Mouse (Mus musculus) T-helper 2 cell (primary cell): ENCODE measurements at regions not wholly inside any gene's neighbourhood (a gene's known extent, or its start where the extent isn't known, plus 50 kb on each side); places are given as distances from the start of the nearest gene placed in this dataset.

Source experiments
- in situ Hi-C: fragments of 300-600 bp; cut with MboI, MseI; formaldehyde crosslinking; loops from one replicate; pipeline ENCODE4 v1.15.1; 2025; ENCODE audit warnings: high pct_unique_total_duplicates

- in situ Hi-C loops, result loop anchor here (10.0 kb wide), 1 partner anchor 105 kb away; no protein-coding TSS in a partner anchor
Measured at GRCm38 (mm10) chr14:99709764-99710163, 411.3 kb downstream of the Klf5 start.

- in situ Hi-C loops, result loop anchor here (10.0 kb wide), 1 partner anchor 106 kb away; no protein-coding TSS in a partner anchor
Measured at GRCm38 (mm10) chr14:99710656-99711177, 412.2 kb downstream of the Klf5 start.

GRCm38 (mm10) chr14:99712624-99713023 lies 414.1 kb downstream of the Klf5 start:
- in situ Hi-C loops, result loop anchor here (10.0 kb wide), 1 partner anchor 108 kb away; no protein-coding TSS in a partner anchor

GRCm38 (mm10) chr14:99713069-99713830 lies 414.8 kb downstream of the Klf5 start:
- in situ Hi-C loops, result loop anchor here (10.0 kb wide), 1 partner anchor 108 kb away; no protein-coding TSS in a partner anchor

- in situ Hi-C loops, result no loop called here
Measured at GRCm38 (mm10) chr14:99733474-99734199, 435.1 kb downstream of the Klf5 start.

- in situ Hi-C loops, result no loop called here
Measured at GRCm38 (mm10) chr14:99734200-99734567, 435.7 kb downstream of the Klf5 start.

GRCm38 (mm10) chr14:99743625-99744297 lies 445.3 kb downstream of the Klf5 start:
- in situ Hi-C loops, result no loop called here

GRCm38 (mm10) chr14:99745209-99745608 lies 446.7 kb downstream of the Klf5 start:
- in situ Hi-C loops, result no loop called here

- in situ Hi-C loops, result no loop called here
Measured at GRCm38 (mm10) chr14:99748166-99748565, 449.7 kb downstream of the Klf5 start.

- in situ Hi-C loops, result loop anchor here (10.0 kb wide), 1 partner anchor 765 kb away; no protein-coding TSS in a partner anchor
Measured at GRCm38 (mm10) chr14:99749308-99750305, 451.1 kb downstream of the Klf5 start.

GRCm38 (mm10) chr14:99758045-99758444 lies 459.6 kb downstream of the Klf5 start:
- in situ Hi-C loops, result loop anchor here (10.0 kb wide), 1 partner anchor 757 kb away; no protein-coding TSS in a partner anchor

- in situ Hi-C loops, result no loop called here
Measured at GRCm38 (mm10) chr14:99763336-99763735, 464.8 kb downstream of the Klf5 start.

- in situ Hi-C loops, result no loop called here
Measured at GRCm38 (mm10) chr14:99771009-99771408, 472.5 kb downstream of the Klf5 start.

- in situ Hi-C loops, result no loop called here
Measured at GRCm38 (mm10) chr14:99772774-99773423, 474.4 kb downstream of the Klf5 start.

GRCm38 (mm10) chr14:99778477-99778876 lies 480.0 kb downstream of the Klf5 start:
- in situ Hi-C loops, result no loop called here

- in situ Hi-C loops, result no loop called here
Measured at GRCm38 (mm10) chr14:99778957-99779356, 480.5 kb downstream of the Klf5 start.

GRCm38 (mm10) chr14:99783646-99784045 lies 485.2 kb downstream of the Klf5 start:
- in situ Hi-C loops, result no loop called here

GRCm38 (mm10) chr14:99785106-99785505 lies 486.6 kb downstream of the Klf5 start:
- in situ Hi-C loops, result no loop called here

GRCm38 (mm10) chr14:99786367-99786766 lies 487.9 kb downstream of the Klf5 start:
- in situ Hi-C loops, result no loop called here

GRCm38 (mm10) chr14:99788185-99788584 lies 489.7 kb downstream of the Klf5 start:
- in situ Hi-C loops, result no loop called here
